Mouse (Mus musculus) WW6 (cell line): ENCODE data around the gene Homer3.
A peak's percentile ranks its signal among the peaks of the same experiment; 100 is the strongest.

Experiments used
- DNase-seq: peaks from one replicate; pipeline ENCODE4 v3.0.0-alpha.2; 2013; ENCODE audit warnings: low read depth, low spot score

Homer3 gene

GRCm38 (mm10) chr8:70284421-70284820, 1.8 kb downstream of the Homer3 start:
- no peak for DNase-seq

DNA sequence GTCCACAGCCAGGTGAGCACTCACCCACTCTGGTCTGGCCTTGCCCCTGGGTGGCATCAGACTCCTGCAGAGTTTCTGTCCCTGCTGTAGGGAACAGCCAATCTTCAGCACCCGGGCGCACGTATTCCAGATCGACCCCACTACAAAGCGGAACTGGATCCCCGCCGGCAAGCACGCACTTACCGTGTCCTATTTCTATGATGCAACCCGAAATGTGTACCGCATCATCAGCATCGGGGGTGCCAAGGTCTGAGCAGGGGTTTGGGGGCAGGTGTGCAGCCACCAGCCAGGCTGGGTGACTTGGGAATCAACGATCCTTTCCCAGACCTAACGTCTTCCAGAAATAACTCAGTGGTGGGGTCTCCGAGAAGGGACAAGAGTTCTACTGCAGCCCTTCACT, 2.7 kb downstream of the Homer3 start:
- DNase-seq, result no peak

- no peak for DNase-seq
These were observed 4.1 kb downstream of the Homer3 start for GRCm38 (mm10) chr8:70286737-70287136.

- DNase-seq, result no peak
These were observed 11.4 kb downstream of the Homer3 start for GRCm38 (mm10) chr8:70293988-70294405.

DNA sequence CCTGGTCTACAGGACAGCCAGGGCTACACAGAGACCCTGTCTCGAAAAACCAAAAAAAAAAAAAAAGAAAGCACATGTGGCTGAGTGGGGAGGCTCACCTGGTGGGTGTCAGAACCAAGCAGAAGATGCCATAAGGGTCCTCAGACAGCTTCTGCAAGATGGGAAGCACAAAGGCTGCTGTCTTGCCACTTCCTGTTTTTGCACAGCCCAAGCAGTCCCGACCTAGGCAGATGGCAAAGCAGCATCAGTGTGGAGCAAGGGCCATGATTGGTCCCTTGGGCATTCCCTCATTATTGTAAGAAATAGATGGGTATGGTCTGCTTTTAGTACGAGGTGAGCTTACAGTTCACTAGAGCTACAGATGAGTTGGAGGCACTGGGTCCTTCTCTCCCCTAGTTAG, 18.3 kb downstream of the Homer3 start:
- DNase-seq, result no peak

DNA sequence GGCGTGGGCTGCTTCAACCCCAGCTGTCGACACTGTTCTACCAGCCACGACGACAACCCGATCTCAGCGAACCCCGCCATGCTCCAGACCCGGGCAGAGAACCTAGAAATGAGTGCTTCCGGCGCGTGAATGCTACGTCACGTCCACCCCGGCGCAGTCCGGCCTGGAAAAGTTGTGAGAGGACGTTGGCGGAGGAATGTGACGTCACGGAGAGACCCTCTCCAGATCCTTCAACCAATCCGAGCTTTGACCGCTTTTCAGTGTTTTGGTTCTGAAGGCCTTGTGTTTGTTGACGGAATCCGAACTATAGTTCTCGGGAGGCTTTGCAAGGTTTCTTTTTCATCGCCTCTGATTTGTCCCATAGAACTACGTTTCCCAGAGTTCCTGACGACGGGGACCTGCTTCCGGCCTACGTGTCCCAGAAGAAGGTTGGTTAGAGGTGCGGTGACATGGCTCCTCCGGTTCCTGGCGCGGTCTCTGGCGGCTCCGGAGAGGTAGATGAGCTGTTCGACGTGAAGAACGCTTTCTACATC, 19.8 kb downstream of the Homer3 start, which contains the start of the genes Ddx49 and Cope:
Gene Ddx49, minus strand, starts transcription at position 132 of the 533 bp plus-strand sequence.
Gene Cope, plus strand, starts transcription at position 161 of the 533 bp plus-strand sequence.
- peak; percentile 91 for DNase-seq

DNA sequence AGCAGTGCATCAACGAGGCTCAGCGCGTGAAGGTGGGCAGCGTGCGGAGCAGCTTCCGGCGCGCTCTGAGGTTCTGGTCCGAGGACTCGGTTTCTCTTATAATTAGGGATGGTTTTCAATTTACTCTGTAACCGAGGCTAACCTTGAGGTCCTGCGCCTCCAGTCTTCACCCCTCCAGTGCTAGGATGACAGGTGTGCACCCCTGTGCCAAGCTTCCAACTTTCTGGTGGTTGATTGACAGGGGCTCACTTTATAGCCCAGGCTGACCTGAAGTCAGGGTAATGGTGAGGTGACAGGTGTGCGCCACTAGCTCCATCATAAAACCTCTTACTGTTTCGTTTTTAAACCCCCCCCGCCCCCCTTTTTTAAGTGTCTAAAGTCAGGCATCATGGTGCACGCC, 20.3 kb downstream of the Homer3 start:
- no peak for DNase-seq

GRCm38 (mm10) chr8:70309311-70309710, 26.7 kb downstream of the Homer3 start:
- DNase-seq, result no peak

DNA sequence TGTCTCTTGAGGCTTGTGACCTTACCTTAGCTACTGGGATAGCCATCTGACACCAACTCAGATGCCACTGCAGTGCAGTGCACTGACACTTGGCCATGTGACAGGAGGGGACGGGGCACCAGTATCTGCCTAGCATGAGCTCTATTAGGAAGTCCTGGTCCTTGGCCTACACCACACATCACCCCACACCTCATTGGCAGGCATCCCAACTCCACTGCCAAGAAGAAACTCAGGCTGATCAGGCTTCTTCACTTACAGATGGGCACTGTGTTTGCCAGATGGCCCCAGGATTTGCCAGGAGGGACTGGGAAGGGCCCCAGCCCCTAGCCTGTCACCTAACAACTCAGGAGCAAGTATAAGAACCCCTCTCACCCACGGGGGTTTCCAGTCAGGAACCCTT, 30.8 kb downstream of the Homer3 start:
- DNase-seq, result no peak

DNA sequence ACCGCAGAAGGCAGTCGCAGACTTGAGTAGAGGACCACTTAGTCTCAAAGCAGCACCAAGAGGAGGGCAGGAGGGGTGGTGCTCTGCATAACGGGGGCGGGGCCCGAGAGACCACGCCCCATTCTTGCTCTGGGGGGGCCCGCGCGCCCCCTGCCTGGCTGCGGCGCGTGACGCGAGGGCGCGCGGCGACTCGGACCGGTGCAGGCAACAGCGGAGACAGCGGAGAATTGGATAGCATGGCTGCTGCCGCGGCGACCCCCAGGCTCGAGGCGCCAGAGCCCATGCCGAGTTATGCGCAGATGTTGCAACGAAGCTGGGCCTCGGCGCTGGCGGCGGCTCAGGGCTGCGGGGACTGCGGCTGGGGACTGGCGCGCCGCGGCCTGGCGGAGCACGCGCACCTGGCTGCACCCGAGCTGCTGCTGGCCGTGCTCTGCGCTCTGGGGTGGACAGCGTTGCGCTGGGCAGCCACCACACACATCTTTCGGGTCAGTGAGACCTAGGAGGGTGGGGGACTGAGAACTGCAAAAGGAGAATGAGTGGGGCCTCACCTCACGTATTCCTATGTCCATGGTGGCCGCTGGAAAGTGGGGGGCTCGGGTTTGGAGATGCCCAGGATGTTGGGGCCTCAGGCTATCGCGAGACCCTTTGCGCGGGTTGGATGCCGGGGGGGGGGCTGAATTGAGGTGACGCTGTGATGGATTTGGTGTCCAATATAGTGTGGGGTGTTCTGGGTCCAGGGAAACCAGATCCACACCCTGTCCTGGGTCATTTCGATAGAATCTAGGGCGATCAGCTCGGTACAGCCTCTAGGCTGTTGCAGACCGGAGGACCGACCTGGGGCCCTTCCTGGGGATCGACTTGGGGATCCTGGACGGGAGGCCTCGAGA, 33.2 kb downstream of the Homer3 start, which contains the start of gene Cers1:
Gene Cers1, plus strand, starts transcription at position 152 of the 887 bp plus-strand sequence.
- DNase-seq, result no peak

DNA sequence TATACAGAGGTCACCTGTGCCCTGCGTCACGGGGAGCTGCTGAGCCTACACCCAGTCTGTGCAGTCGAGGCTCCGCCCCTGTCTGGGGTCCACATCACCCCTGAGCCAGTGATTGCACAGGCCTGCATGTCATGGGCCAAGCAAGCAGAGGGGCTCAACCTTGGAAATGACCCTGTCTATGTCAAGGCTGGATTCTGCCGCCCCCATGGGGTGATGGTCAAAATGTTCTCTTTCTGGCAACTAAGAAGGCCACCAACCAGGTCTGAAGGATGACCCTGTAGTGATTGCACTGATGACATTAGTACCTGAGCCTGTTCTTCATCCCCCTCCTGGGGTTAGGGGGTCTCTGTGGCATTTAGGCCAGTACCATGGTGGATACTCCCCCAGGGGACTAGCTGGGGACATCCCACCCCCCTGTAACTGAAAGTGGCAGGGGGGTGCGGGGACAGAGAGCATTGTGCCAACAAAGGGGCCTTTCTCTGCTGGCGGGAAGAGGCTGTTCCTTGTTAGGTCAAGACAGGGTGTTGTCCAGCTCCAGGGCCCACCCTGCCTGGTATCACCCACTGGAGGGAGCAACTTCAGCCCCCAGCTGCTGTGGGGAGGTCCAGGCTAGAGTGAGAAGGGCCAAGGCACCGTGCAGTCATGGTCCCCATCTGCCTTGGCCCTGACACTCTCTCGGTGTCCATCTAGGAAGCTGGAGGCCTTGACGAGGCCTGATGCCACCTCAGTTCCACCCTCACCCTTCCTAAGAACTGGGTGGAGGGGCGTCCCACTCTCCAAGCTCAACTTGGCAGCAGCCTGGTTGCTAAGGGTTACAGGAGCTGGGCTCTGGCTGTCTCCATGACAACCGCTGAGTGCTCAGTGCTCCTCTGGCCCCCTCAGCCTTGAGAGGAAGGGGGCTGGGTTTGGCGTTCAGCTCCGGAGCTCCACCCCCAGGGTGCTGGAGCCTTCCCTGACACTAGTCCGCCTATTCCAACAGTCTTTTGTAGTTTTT, 34.2 kb downstream of the Homer3 start:
- DNase-seq, result peak; percentile 62

DNA sequence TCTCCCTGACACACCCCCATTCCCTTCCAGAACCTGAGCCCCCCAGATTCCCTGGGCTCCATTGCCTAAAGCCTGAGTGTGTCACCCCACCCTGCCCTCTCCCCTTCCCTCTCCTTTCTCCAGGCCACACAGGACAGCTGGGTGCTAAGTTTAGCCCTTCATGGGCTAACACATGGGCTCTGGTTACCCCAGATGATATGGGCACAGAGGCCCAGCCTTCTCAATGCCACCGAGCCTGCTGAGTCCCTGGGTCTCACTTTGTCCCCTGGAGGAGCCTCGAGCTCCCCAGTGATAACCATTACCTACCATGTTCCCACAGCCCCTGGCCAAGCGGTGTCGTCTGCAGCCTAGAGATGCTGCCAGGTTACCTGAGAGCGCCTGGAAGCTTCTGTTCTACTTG, 35.2 kb downstream of the Homer3 start:
- DNase-seq, result no peak

DNA sequence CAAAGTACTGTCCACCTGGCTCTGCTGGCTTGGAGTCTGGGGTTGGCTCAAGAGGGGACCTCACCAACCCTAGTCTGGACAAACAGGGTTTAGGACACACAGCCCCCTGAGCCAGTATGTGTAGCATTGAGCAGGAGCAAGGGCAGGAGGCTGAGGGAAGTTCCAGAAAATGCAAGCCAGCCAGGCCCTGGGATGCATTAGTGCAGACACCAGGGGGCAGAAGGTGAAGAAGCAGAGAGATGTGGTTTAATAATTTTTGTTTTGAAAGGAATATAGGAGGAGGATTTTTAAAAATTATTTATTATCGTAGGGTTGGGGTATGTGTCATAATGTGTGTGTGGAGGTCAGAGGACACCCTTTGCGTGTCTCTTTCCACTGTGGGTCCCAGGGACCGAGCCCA, 41.1 kb downstream of the Homer3 start:
- DNase-seq, result no peak

- no peak for DNase-seq
These were observed 44.9 kb downstream of the Homer3 start for GRCm38 (mm10) chr8:70327512-70327911.

DNA sequence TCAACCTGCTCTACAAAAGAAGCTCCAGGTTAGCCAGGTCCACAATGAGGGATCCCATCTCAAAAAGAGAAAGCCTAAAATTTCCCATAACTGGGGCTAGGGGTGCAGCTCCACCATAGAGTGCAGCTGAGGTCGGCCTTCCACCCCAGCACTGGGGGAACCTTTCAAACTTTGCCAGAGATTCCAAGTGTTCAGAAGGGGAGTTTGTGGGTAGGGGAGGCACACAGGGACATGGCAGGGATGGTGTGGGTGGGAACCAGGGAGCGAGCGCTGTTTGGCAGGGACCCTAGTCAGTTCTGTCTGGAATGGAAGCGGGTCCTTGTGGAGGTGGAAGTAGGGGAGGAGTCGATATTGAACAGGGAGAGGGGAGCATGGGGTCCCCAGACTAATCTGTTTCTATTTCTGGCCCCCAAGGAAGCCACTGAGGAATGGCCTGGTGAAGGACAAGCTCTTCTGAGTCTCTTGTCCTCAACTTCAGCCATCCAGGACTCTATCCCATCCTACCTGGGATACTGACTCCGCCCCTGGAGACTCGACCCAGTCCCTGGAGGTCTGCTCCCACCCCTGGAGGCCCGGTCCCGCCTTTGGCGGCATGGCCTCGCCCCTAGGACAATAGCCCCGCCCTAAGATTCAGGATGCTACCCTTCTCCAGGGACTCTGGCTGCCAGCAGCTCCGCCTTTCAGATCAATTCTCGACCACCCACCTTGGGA, 46.7 kb downstream of the Homer3 start, which contains the start of gene Gdf1:
Gene Gdf1, plus strand, starts transcription at position 694 of the 711 bp plus-strand sequence.
- DNase-seq, result peak; percentile 61

DNA sequence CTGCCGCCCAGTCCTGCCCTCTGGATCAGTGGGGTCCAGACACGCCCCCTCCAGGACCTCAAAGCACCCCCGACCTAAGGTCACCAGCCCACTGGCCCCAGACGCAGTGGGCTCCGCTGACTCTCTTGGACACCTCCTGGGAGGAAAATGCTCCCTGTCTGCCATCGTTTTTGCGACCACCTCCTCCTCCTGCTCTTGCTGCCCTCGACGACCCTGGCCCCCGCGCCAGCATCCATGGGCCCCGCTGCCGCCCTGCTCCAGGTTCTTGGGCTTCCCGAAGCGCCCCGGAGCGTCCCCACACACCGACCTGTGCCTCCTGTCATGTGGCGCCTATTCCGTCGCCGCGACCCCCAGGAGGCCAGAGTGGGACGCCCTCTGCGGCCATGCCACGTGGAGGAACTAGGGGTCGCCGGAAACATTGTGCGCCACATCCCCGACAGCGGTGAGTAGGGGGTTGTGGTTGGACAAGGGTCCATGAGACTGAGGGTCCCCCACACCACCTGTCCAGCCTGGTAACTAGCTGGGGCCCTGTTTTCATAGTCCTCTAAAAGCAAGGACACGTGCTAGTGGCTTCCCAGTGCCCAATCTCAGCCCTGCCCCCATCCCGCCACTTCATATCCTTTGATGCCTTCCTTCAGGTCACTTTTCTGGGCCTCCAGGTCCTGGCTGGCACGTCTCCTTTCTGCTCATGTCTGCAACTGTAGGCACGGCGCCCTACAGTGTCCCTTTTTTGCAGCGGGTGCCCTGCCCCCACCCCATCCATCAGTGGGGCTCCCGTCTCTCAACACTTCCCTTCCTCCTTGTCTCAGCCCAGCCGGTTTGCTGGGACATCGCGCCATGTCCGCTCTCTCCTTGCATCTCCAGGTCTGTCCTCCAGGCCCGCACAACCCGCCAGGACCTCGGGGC, 47.5 kb downstream of the Homer3 start:
- DNase-seq, result no peak

DNA sequence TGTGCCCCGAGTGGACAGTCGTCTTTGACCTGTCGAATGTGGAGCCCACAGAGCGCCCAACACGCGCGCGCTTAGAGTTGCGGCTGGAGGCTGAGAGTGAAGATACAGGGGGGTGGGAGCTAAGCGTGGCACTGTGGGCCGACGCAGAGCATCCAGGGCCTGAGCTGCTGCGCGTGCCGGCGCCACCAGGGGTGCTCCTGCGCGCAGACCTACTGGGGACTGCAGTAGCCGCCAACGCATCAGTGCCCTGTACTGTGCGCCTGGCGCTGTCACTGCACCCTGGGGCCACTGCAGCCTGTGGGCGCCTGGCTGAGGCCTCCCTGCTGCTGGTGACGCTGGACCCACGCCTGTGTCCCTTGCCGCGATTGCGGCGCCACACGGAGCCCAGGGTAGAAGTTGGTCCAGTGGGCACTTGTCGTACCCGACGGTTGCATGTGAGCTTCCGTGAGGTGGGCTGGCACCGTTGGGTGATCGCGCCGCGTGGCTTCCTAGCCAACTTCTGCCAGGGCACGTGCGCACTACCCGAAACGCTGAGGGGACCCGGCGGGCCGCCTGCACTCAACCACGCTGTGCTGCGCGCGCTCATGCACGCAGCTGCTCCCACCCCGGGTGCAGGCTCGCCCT, 48.2 kb downstream of the Homer3 start:
- DNase-seq, result peak; percentile 80

- no peak for DNase-seq
These were observed 48.9 kb downstream of the Homer3 start for GRCm38 (mm10) chr8:70331526-70331925.

DNA sequence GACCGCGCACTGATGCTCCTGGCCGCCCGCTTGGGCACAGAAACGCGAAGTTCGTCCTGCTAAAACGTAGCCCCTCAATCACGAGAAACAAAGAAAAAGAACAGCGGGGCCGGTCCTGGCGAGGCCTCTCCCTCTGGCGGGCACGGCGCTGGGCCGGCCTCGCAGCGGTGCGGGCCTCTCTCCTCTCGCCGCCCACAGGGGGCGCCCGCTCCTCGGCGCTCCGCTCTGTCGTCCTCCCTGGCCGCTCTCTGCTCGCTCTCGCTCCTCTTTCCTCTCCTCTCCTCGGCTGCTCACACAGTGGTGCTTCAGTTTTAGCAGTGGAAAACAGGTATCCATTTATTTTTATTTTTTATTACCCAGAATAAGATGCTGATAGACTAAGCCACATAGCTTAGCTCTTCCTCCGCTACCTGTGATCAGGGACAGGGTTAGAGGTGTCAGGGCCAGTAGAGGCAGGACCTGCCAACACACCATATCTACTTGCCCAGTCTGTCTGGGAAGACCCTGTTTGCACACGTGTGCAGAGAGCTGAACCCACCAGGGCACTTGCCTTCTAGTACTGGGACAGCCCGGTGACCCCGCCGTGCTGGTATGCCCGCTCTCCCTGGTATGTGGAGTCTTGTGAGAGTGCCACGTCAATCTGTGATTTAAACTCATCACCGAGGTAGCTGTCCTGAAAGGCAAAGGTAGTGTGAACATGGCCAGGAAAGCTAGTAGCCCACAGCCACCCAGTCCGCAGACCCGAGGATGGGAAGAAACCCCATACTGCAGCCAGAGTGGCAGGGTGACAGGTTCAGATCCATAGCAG, 49.6 kb downstream of the Homer3 start:
- DNase-seq, result no peak
